Mouse (Mus musculus) midbrain, embryonic 14.5 days (tissue): Measurements from ENCODE around the gene Alox5. TPM values are rescaled to one million over a fixed set of nuclear protein-coding genes. Genes with fewer than 3 reads are reported as not detected.
A peak's percentile ranks its signal among the peaks of the same experiment; 100 is the strongest.

Experiments used
- ATAC-seq: fragments of 200-750 bp; cut with Nextera tagmentation; 2 replicates; pipeline ENCODE4 v1.8.0; 2017; ENCODE audit warnings: moderate number of reproducible peaks, moderate library complexity; ENCODE audit not compliant: low FRiP score, low TSS enrichment
- DNase-seq: peaks from one replicate; pipeline ENCODE4 v3.0.0-alpha.2; 2015
- H3K27ac ChIP-seq: fragments of 300-500 bp; sonication (generic); replicated peaks from 2 replicates; pipeline ENCODE4 v1.5.1; 2014; ENCODE audit warnings: mild to moderate bottlenecking, low read depth, low read length, moderate library complexity
- H3K27me3 ChIP-seq: fragments of 300-500 bp; sonication (generic); 2 replicates; pipeline ENCODE4 v1.6.1; 2014; ENCODE audit warnings: low read length, control low read depth, mixed read lengths; ENCODE audit not compliant: control insufficient read depth, insufficient read depth
- H3K36me3 ChIP-seq: fragments of 300-500 bp; sonication (generic); 2 replicates; pipeline ENCODE4 v1.6.1; 2014; ENCODE audit warnings: low read length, control low read depth; ENCODE audit not compliant: control insufficient read depth, insufficient read depth
- H3K4me1 ChIP-seq: fragments of 300-500 bp; sonication (generic); 2 replicates; pipeline ENCODE4 v1.6.1; 2014; ENCODE audit warnings: mild to moderate bottlenecking, antibody characterized with exemption, low read length, control low read depth; ENCODE audit not compliant: control insufficient read depth, insufficient read depth
- H3K4me2 ChIP-seq: fragments of 300-500 bp; sonication (generic); 2 replicates; pipeline ENCODE4 v1.6.1; 2014; ENCODE audit warnings: mild to moderate bottlenecking, low read length, moderate library complexity
- H3K4me3 ChIP-seq: fragments of 300-500 bp; sonication (generic); replicated peaks from 2 replicates; pipeline ENCODE4 v1.5.1; 2014; ENCODE audit warnings: low read depth, low read length
- H3K9ac ChIP-seq: fragments of 300-500 bp; sonication (generic); replicated peaks from 2 replicates; pipeline ENCODE4 v1.6.1; 2014; ENCODE audit warnings: mild to moderate bottlenecking, low read length, moderate library complexity
- H3K9me3 ChIP-seq: fragments of 300-500 bp; sonication (generic); 2 replicates; pipeline ENCODE4 v1.6.1; 2016; ENCODE audit warnings: low read length, control low read depth, mixed read lengths; ENCODE audit not compliant: control insufficient read depth
- WGBS: fragments of 180-500 bp; shearing (Covaris S2); extraction: QIAGEN DNeasy Blood & Tissue Kit; methylation state at CpG from one replicate; pipeline ENCODE4 v1.1.7; 2014; 5-methylcytosine and 5-hydroxymethylcytosine counted together
- polyA plus RNA-seq: library from polyadenylated mRNA; unstranded; fragments of >200 nt; fragmentation: Nextera tagmentation; extraction: Ambion mirVana; gene quantifications from 2 replicates; pipeline ENCODE4 v1.2.1, GENCODE M21; 2014

Alox5 gene
- polyA plus RNA-seq, 1 experiment from 2014 or later, result 0.38 TPM

DNA sequence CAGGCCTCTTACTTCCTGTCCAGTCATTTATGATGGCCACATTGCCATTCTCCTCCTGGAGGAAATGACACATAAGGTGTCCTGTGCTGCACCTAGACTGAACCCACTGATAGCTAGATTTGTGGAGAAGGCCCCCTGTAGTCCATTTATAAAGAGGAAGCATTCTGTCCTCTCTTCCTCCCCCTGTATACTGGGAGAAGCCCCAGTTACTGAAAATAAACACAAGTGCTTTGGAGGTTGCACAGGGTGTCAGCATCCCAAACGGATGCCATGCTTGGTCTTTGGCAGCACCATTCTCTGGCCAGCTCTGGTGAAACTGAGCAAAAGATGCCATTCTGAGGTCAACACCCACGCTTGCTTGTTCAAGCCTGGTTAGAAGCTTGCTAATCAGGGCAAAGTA, 1.7 kb downstream of the Alox5 start:
- Histone ChIP-seq H3K36me3 (no peaks in the 10 kb centered on the region), H3K9me3 (no peaks in the 10 kb centered on the region), H3K4me2 (no peak overlapping the region), H3K27ac (no peak overlapping the region), H3K27me3 (peaks cover 16% of the 10 kb centered on the region; the same call in 1 of the 2 replicates), H3K9ac (no peak overlapping the region), H3K4me1 (0 out of 2 replicates have a peak, but pooled peaks cover 6% of the 10 kb centered on the region), H3K4me3 (no peak overlapping the region)
- 75% methylated on average over 2 of the region's 2 CpGs for WGBS
- ATAC-seq, result no peak
- DNase-seq, result no peak

DNA sequence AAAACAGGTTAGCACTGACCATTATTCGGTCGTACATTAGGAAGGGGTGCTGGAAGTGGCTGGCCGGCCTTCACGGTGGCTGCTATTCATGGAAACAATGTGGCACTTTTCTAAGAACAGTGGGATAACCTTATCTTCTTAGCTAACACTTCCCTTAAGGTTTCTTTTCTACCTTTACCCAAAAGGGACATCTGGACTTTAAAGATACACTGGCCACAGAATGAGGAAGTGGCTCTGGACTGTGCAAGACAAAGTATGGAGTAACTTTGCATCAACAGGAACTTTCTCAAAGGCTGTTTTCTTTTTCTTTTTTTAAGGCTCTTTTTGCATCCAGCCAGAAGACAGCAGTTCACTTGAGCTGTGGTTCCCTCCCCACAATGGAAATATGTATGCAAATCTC, 2.2 kb downstream of the Alox5 start:
- DNase-seq, result no peak
- no peak overlapping the region for H3K4me3 ChIP-seq
- no peak overlapping the region for H3K4me2 ChIP-seq
- H3K4me1 ChIP-seq, result 0 out of 2 replicates have a peak, but pooled peaks cover 6% of the 10 kb centered on the region
- H3K9ac ChIP-seq, result no peak overlapping the region
- no peak overlapping the region for H3K27ac ChIP-seq
- H3K9me3 ChIP-seq, result no peaks in the 10 kb centered on the region
- 77% methylated on average over 4 of the region's 4 CpGs for WGBS
- H3K36me3 ChIP-seq, result no peaks in the 10 kb centered on the region
- H3K27me3 ChIP-seq, result peaks cover 16% of the 10 kb centered on the region; the same call in 1 of the 2 replicates
- no peak for ATAC-seq

DNA sequence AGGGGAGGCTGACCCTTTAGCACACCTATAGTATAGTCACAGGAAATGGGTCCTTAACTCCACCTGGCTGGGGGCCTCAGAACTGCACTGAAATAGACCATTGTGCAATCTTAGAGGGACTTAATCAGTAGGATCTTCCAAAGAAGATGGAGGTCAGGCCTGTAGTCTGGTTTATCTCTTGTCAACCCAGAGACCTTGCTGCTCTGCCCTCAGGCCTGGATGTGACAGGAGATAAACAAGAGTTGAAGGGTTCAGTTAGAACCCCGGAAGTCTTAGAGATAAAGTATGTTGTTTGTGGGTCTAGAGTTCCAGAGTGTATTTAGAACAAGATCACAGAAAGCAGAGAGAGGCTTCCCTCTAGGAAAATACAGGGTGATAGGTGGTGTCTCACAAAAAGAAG, 4.5 kb downstream of the Alox5 start:
- Histone ChIP-seq H3K27ac (no peak overlapping the region), H3K27me3 (peaks cover 15% of the 10 kb centered on the region; the same call in 1 of the 2 replicates), H3K4me2 (no peak overlapping the region), H3K4me1 (0 out of 2 replicates have a peak, but pooled peaks cover 6% of the 10 kb centered on the region), H3K36me3 (no peaks in the 10 kb centered on the region), H3K9me3 (no peaks in the 10 kb centered on the region), H3K4me3 (no peak overlapping the region), H3K9ac (no peak overlapping the region)
- WGBS, result 93% methylated on average over 1 of the region's 1 CpGs
- ATAC-seq (no peak), DNase-seq (no peak)

DNA sequence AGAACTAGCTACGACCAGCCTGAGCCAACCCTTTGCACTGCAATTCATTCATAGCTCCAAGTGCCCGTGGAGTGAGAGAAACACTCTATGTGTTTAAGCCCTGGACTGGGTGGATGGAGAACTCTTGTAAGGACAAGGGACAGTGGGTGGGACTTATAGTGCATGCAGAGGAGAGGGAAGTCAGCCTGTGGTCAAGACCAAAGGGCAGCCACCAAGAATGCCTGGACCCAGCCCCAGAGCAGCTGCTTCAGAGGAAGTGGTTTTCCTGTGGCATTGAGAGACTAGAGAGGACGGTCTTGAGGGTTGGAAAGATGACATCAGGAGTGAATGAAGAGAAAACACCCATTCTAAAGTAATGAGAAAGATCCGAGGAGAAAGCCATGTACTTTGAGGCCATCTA, 5.2 kb downstream of the Alox5 start:
- DNase-seq, result no peak
- Histone ChIP-seq H3K4me2 (no peak overlapping the region), H3K9me3 (no peaks in the 10 kb centered on the region), H3K27ac (no peak overlapping the region), H3K27me3 (peaks cover 8% of the 10 kb centered on the region; the same call in 1 of the 2 replicates), H3K4me3 (no peak overlapping the region), H3K36me3 (no peaks in the 10 kb centered on the region), H3K4me1 (0 out of 2 replicates have a peak, but pooled peaks cover 3% of the 10 kb centered on the region), H3K9ac (no peak overlapping the region)
- WGBS, result 79% methylated on average over 4 of the region's 4 CpGs
- no peak for ATAC-seq

DNA sequence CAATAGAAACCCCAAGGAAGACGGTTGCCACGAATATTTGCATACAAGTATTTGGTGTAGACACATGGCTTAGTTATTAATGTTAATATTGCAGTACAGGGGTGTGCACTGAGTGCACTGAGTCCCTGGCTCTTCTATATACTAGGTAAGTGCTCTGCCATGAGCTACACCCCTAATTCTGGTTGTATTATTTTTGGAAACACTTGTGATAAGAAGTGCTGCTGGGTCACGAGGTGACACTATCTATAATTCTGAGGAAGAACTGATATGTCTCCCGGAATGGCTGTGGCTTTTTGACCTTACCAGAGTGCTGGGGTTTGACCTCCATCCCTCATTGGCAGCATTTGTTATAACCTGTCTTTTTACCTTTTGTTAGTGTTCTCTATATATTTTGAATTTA, 20.1 kb downstream of the Alox5 start:
- H3K4me3 ChIP-seq, result no peak overlapping the region
- H3K27me3 ChIP-seq, result no peaks in the 10 kb centered on the region
- no peak overlapping the region for H3K4me2 ChIP-seq
- H3K4me1 ChIP-seq, result no peaks in the 10 kb centered on the region
- no peak overlapping the region for H3K27ac ChIP-seq
- H3K9ac ChIP-seq, result no peak overlapping the region
- 88% methylated on average over 4 of the region's 4 CpGs for WGBS
- H3K36me3 ChIP-seq, result no peaks in the 10 kb centered on the region
- no peaks in the 10 kb centered on the region for H3K9me3 ChIP-seq
- ATAC-seq, result no peak
- no peak for DNase-seq

DNA sequence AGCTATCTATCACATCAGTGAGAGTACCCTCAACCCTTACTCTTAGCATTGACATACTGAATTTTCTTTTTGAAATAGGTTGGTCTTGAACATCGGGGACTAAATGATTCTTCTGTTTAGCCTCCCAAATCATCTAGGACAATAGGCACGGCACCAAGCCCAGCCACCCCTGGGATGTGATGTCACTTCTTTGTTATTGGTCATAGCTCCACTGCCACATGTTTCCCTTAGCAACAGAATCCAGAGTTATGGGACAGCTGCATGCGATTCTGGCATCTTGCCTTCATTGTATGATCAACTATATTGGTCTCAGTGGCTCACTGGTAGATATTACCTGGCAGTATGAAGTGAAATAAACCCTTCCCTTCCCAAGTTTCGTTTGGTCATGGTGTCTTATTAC, 20.5 kb downstream of the Alox5 start:
- no peaks in the 10 kb centered on the region for H3K27me3 ChIP-seq
- H3K9me3 ChIP-seq, result no peaks in the 10 kb centered on the region
- no peak for DNase-seq
- no peak overlapping the region for H3K4me3 ChIP-seq
- ATAC-seq, result no peak
- WGBS, result 77% methylated on average over 4 of the region's 4 CpGs
- no peak overlapping the region for H3K9ac ChIP-seq
- no peak overlapping the region for H3K27ac ChIP-seq
- H3K4me2 ChIP-seq, result no peak overlapping the region
- no peaks in the 10 kb centered on the region for H3K4me1 ChIP-seq
- H3K36me3 ChIP-seq, result no peaks in the 10 kb centered on the region

DNA sequence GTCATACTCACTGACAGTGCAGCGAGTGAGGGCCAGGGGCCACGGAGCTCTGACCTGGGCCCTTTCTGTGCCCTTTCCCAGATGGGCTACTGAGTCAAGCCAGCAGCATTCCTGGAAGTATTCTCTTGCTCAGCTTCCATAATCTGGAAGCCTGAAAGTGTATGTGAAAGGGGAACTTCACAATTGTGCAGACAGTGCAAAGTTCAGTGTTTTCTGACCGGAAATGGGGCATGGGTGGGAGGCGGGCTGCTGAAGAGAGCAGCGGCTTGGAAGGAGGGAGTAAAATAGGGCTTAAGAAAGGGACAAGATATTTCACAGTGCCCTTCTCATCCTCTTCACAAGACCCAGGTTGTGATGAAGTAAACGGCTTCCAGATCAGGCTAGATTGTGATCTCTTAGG, 21.4 kb downstream of the Alox5 start:
- no peak overlapping the region for H3K9ac ChIP-seq
- H3K4me2 ChIP-seq, result no peak overlapping the region
- no peak overlapping the region for H3K27ac ChIP-seq
- H3K9me3 ChIP-seq, result no peaks in the 10 kb centered on the region
- ATAC-seq, result no peak
- WGBS, result 88% methylated on average over 6 of the region's 6 CpGs
- no peaks in the 10 kb centered on the region for H3K36me3 ChIP-seq
- H3K4me3 ChIP-seq, result no peak overlapping the region
- H3K4me1 ChIP-seq, result no peaks in the 10 kb centered on the region
- DNase-seq, result no peak
- no peaks in the 10 kb centered on the region for H3K27me3 ChIP-seq

DNA sequence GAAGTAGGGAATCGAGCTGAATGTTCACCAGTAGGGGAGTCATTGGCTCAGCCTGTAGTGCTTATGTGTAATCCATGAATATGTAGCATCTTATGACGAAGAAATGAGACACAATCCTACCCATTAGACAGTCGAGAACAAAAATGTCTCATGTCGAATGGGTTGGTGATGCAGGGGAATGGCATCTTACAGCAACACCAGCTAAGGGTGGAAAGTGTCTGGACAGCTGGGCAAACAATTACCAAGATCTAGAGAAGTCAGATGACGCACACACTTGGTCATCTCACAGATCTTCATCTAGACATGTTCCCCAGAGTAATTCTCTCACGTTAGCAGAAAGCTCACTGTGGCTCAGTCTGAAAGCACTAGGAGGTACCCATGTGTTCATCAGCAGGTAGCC, 22.1 kb downstream of the Alox5 start:
- Histone ChIP-seq H3K36me3 (no peaks in the 10 kb centered on the region), H3K27me3 (no peaks in the 10 kb centered on the region), H3K4me1 (no peaks in the 10 kb centered on the region), H3K27ac (no peak overlapping the region), H3K4me3 (no peak overlapping the region), H3K9me3 (no peaks in the 10 kb centered on the region), H3K4me2 (no peak overlapping the region), H3K9ac (no peak overlapping the region)
- 85% methylated on average over 6 of the region's 6 CpGs for WGBS
- ATAC-seq, result no peak
- no peak for DNase-seq

DNA sequence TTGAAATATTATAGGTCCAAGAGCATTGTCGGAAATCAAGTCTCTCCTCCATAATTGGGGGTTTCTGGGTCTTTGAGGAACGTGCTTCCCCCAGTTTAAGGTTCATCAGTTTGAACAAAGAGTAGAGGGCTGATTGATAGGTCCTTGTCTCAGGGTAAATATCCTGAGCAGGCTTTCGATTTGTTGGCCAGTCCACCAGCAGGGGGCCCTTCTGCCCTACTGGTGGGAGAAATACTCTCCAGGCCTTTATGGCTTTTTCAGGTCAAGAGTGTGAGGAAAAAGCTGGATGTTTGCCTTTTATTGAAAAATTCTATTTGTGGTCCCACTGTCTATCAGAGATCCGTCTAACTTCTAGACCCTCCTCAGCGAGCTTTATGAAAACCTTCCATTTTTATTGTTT, 32.7 kb downstream of the Alox5 start:
- WGBS, result 74% methylated on average over 5 of the region's 5 CpGs
- H3K4me1 ChIP-seq, result no peaks in the 10 kb centered on the region
- H3K4me2 ChIP-seq, result no peak overlapping the region
- no peak overlapping the region for H3K4me3 ChIP-seq
- H3K9ac ChIP-seq, result no peak overlapping the region
- no peaks in the 10 kb centered on the region; the same call in 1 of the 2 replicates for H3K9me3 ChIP-seq
- H3K36me3 ChIP-seq, result no peaks in the 10 kb centered on the region
- ATAC-seq, result no peak
- no peaks in the 10 kb centered on the region for H3K27me3 ChIP-seq
- H3K27ac ChIP-seq, result no peak overlapping the region
- DNase-seq, result peak; percentile 32
